Mouse (Mus musculus) limb, embryonic 15.5 days (tissue): ENCODE results near the gene Actl10. TPM values are rescaled to one million over a fixed set of nuclear protein-coding genes. Genes with fewer than 3 reads are reported as not detected.

Source experiments
- ATAC-seq: fragments of 200-750 bp; cut with Nextera tagmentation; 2 replicates; pipeline ENCODE4 v1.8.0; 2017; ENCODE audit warnings: low read depth, moderate TSS enrichment; ENCODE audit not compliant: insufficient number of reproducible peaks, low FRiP score, low TSS enrichment
- H3K27ac ChIP-seq: fragments of 300-500 bp; sonication (generic); 2 replicates; pipeline ENCODE4 v1.5.1; 2015; ENCODE audit warnings: moderate library complexity, mild to moderate bottlenecking, inconsistent platforms
- H3K27me3 ChIP-seq: fragments of 300-500 bp; sonication (generic); 2 replicates; pipeline ENCODE4 v1.6.1; 2015; ENCODE audit warnings: inconsistent platforms
- H3K36me3 ChIP-seq: fragments of 300-500 bp; sonication (generic); 2 replicates; pipeline ENCODE4 v1.6.1; 2015; ENCODE audit warnings: inconsistent platforms
- H3K4me1 ChIP-seq: fragments of 300-500 bp; sonication (generic); 2 replicates; pipeline ENCODE4 v1.6.1; 2015; ENCODE audit warnings: inconsistent platforms
- H3K4me2 ChIP-seq: fragments of 300-500 bp; sonication (generic); 2 replicates; pipeline ENCODE4 v1.6.1; 2015; ENCODE audit warnings: mild to moderate bottlenecking, inconsistent platforms
- H3K4me3 ChIP-seq: fragments of 300-500 bp; sonication (generic); 2 replicates; pipeline ENCODE4 v1.5.1; 2015; ENCODE audit warnings: mild to moderate bottlenecking, inconsistent platforms
- H3K9ac ChIP-seq: fragments of 300-500 bp; sonication (generic); 2 replicates; pipeline ENCODE4 v1.6.1; 2015; ENCODE audit warnings: inconsistent platforms
- H3K9me3 ChIP-seq: fragments of 300-500 bp; sonication (generic); 2 replicates; pipeline ENCODE4 v1.6.1; 2016; ENCODE audit warnings: inconsistent platforms
- WGBS: fragments of 180-500 bp; shearing (Covaris S2); methylation state at CpG from one replicate; pipeline ENCODE4 v1.1.7; 2015; 5-methylcytosine and 5-hydroxymethylcytosine counted together
- polyA plus RNA-seq: library from polyadenylated mRNA; unstranded; fragments of >200 nt; fragmentation: Nextera tagmentation; extraction: Ambion mirVana; gene quantifications from 2 replicates; pipeline ENCODE4 v1.2.1, GENCODE M21; 2015

The Actl10 gene
- polyA plus RNA-seq, 1 experiment from 2014 or later = 0.19 TPM

GRCm38 (mm10) chr2:154583906-154584872, 32.6 kb downstream of the Actl10 start:
- ATAC-seq = peak; percentile 54; the same call in 1 of the 2 replicates
- Histone ChIP-seq H3K36me3 (peaks cover 9% of the 10 kb centered on the region; the same call in 1 of the 2 replicates), H3K4me1 (peaks cover 16% of the 10 kb centered on the region), H3K4me2 (no peak overlapping the region), H3K9ac (no peak overlapping the region), H3K4me3 (no peak overlapping the region), H3K9me3 (no peaks in the 10 kb centered on the region), H3K27ac (no peak overlapping the region; the same call in 1 of the 2 replicates), H3K27me3 (no peaks in the 10 kb centered on the region)
- 52% methylated on average over 15 of the region's 15 CpGs for WGBS

GRCm38 (mm10) chr2:154584931-154585601, 33.5 kb downstream of the Actl10 start:
- no peak for ATAC-seq
- Histone ChIP-seq H3K4me1 (peaks cover 16% of the 10 kb centered on the region), H3K27ac (no peak overlapping the region), H3K9ac (no peak overlapping the region), H3K9me3 (no peaks in the 10 kb centered on the region), H3K27me3 (no peaks in the 10 kb centered on the region), H3K4me3 (no peak overlapping the region), H3K4me2 (no peak overlapping the region), H3K36me3 (peaks cover 9% of the 10 kb centered on the region; the same call in 1 of the 2 replicates)
- WGBS = 55% methylated on average over 17 of the region's 17 CpGs

GRCm38 (mm10) chr2:154586405-154586804, 34.8 kb downstream of the Actl10 start:
- Histone ChIP-seq H3K4me1 (peaks cover 16% of the 10 kb centered on the region), H3K4me2 (no peak overlapping the region), H3K36me3 (peaks cover 9% of the 10 kb centered on the region; the same call in 1 of the 2 replicates), H3K9ac (no peak overlapping the region), H3K4me3 (no peak overlapping the region), H3K27ac (no peak overlapping the region), H3K9me3 (no peaks in the 10 kb centered on the region), H3K27me3 (no peaks in the 10 kb centered on the region)
- 75% methylated on average over 5 of the region's 5 CpGs for WGBS
- no peak for ATAC-seq

- no peaks in the 10 kb centered on the region for H3K27me3 ChIP-seq
- H3K9me3 ChIP-seq = no peaks in the 10 kb centered on the region
- H3K36me3 ChIP-seq = peaks cover 20% of the 10 kb centered on the region
- no peak for ATAC-seq
- no peak overlapping the region for H3K4me2 ChIP-seq
- 63% methylated on average over 4 of the region's 4 CpGs for WGBS
- H3K4me3 ChIP-seq = no peak overlapping the region
- no peak overlapping the region for H3K27ac ChIP-seq
- no peak overlapping the region for H3K9ac ChIP-seq
- peaks cover 10% of the 10 kb centered on the region for H3K4me1 ChIP-seq
Measured at GRCm38 (mm10) chr2:154589051-154589450, 37.5 kb downstream of the Actl10 start.

GRCm38 (mm10) chr2:154591239-154591638, 39.7 kb downstream of the Actl10 start:
- H3K4me2 ChIP-seq = no peak overlapping the region
- no peak overlapping the region for H3K4me3 ChIP-seq
- H3K9me3 ChIP-seq = no peaks in the 10 kb centered on the region
- peaks cover 29% of the 10 kb centered on the region for H3K36me3 ChIP-seq
- no peaks in the 10 kb centered on the region for H3K27me3 ChIP-seq
- H3K9ac ChIP-seq = no peak overlapping the region
- H3K27ac ChIP-seq = no peak overlapping the region
- ATAC-seq = no peak
- 87% methylated on average over 3 of the region's 3 CpGs for WGBS
- no peaks in the 10 kb centered on the region for H3K4me1 ChIP-seq

- Histone ChIP-seq H3K9ac (no peak overlapping the region), H3K4me1 (no peaks in the 10 kb centered on the region), H3K27ac (no peak overlapping the region), H3K4me3 (no peak overlapping the region), H3K9me3 (no peaks in the 10 kb centered on the region), H3K27me3 (no peaks in the 10 kb centered on the region), H3K36me3 (peaks cover 20% of the 10 kb centered on the region), H3K4me2 (no peak overlapping the region)
- 76% methylated on average over 3 of the region's 3 CpGs for WGBS
- no peak for ATAC-seq
Measured at GRCm38 (mm10) chr2:154593025-154593424, 41.4 kb downstream of the Actl10 start.

- H3K4me1 ChIP-seq = no peaks in the 10 kb centered on the region
- no peaks in the 10 kb centered on the region for H3K27me3 ChIP-seq
- no peak for ATAC-seq
- H3K9me3 ChIP-seq = no peaks in the 10 kb centered on the region
- no peak overlapping the region for H3K9ac ChIP-seq
- no peak overlapping the region for H3K4me2 ChIP-seq
- H3K36me3 ChIP-seq = peaks cover 20% of the 10 kb centered on the region
- peak overlapping the region; percentile 17; the same call in 1 of the 2 replicates for H3K27ac ChIP-seq
- 76% methylated on average over 5 of the region's 5 CpGs for WGBS
- no peak overlapping the region for H3K4me3 ChIP-seq
Measured at GRCm38 (mm10) chr2:154595775-154596174, 44.2 kb downstream of the Actl10 start.

GRCm38 (mm10) chr2:154597399-154597798, 45.8 kb downstream of the Actl10 start:
- Histone ChIP-seq H3K4me1 (no peaks in the 10 kb centered on the region; the same call in 1 of the 2 replicates), H3K27ac (no peak overlapping the region), H3K36me3 (peaks cover 20% of the 10 kb centered on the region), H3K9me3 (no peaks in the 10 kb centered on the region), H3K4me2 (no peak overlapping the region), H3K27me3 (no peaks in the 10 kb centered on the region), H3K9ac (no peak overlapping the region), H3K4me3 (no peak overlapping the region)
- WGBS = 82% methylated on average over 3 of the region's 3 CpGs
- no peak for ATAC-seq

GRCm38 (mm10) chr2:154600586-154600985, 49.0 kb downstream of the Actl10 start:
- Histone ChIP-seq H3K27ac (no peak overlapping the region), H3K4me3 (no peak overlapping the region), H3K4me2 (no peak overlapping the region), H3K9ac (no peak overlapping the region), H3K4me1 (peaks cover 14% of the 10 kb centered on the region; the same call in 1 of the 2 replicates), H3K9me3 (no peaks in the 10 kb centered on the region), H3K27me3 (no peaks in the 10 kb centered on the region), H3K36me3 (no peaks in the 10 kb centered on the region; the same call in 1 of the 2 replicates)
- ATAC-seq = no peak
- 73% methylated on average over 6 of the region's 6 CpGs for WGBS

GRCm38 (mm10) chr2:154601324-154601723, 49.7 kb downstream of the Actl10 start:
- no peaks in the 10 kb centered on the region for H3K9me3 ChIP-seq
- no peaks in the 10 kb centered on the region for H3K36me3 ChIP-seq
- no peak overlapping the region for H3K4me3 ChIP-seq
- H3K4me1 ChIP-seq = peaks cover 14% of the 10 kb centered on the region; the same call in 1 of the 2 replicates
- no peak for ATAC-seq
- H3K4me2 ChIP-seq = no peak overlapping the region
- no peak overlapping the region for H3K9ac ChIP-seq
- 78% methylated on average over 3 of the region's 3 CpGs for WGBS
- H3K27me3 ChIP-seq = no peaks in the 10 kb centered on the region
- no peak overlapping the region for H3K27ac ChIP-seq
